Mouse (Mus musculus) lung, embryonic 14.5 days (tissue): ENCODE results near the gene Myh11. TPM values are rescaled to one million over a fixed set of nuclear protein-coding genes. Genes with fewer than 3 reads are reported as not detected.

Experiments
- ATAC-seq: fragments of 200-750 bp; cut with Nextera tagmentation; 2 replicates; pipeline ENCODE4 v1.8.0; 2017; ENCODE audit warnings: mild to moderate bottlenecking, moderate TSS enrichment, moderate library complexity; ENCODE audit not compliant: insufficient read depth
- DNase-seq: peaks from one replicate; pipeline ENCODE4 v3.0.0-alpha.2; 2015
- H3K27ac ChIP-seq: fragments of 300-500 bp; sonication (generic); 2 replicates; pipeline ENCODE4 v1.5.1; 2014; ENCODE audit warnings: low read depth, mild to moderate bottlenecking, moderate library complexity
- H3K27me3 ChIP-seq: fragments of 300-500 bp; sonication (generic); 2 replicates; pipeline ENCODE4 v1.6.1; 2014; ENCODE audit warnings: low read length, control low read depth; ENCODE audit not compliant: insufficient read depth
- H3K36me3 ChIP-seq: fragments of 300-500 bp; sonication (generic); 2 replicates; pipeline ENCODE4 v1.6.1; 2014; ENCODE audit warnings: control low read depth; ENCODE audit not compliant: insufficient read depth
- H3K4me1 ChIP-seq: fragments of 300-500 bp; sonication (generic); 2 replicates; pipeline ENCODE4 v1.6.1; 2014; ENCODE audit warnings: antibody characterized with exemption, control low read depth; ENCODE audit not compliant: insufficient read depth
- H3K4me2 ChIP-seq: fragments of 300-500 bp; sonication (generic); 2 replicates; pipeline ENCODE4 v1.6.1; 2014; ENCODE audit warnings: mild to moderate bottlenecking
- H3K4me3 ChIP-seq: fragments of 300-500 bp; sonication (generic); 2 replicates; pipeline ENCODE4 v1.5.1; 2014; ENCODE audit warnings: low read depth, low read length
- H3K9ac ChIP-seq: fragments of 300-500 bp; sonication (generic); 2 replicates; pipeline ENCODE4 v1.6.1; 2014
- H3K9me3 ChIP-seq: fragments of 300-500 bp; sonication (generic); 2 replicates; pipeline ENCODE4 v1.6.1; 2016; ENCODE audit warnings: low read depth, low read length, control low read depth
- CTCF ChIP-seq: IDR thresholded peaks from 2 replicates; pipeline ENCODE4 v1.5.1; 2016; ENCODE audit warnings: antibody characterized with exemption, low read depth
- WGBS: fragments of 180-500 bp; shearing (Covaris S2); extraction: QIAGEN DNeasy Blood & Tissue Kit; methylation state at CpG from one replicate; pipeline ENCODE4 v1.1.7; 2014; 5-methylcytosine and 5-hydroxymethylcytosine counted together
- polyA plus RNA-seq: library from polyadenylated mRNA; unstranded; fragments of >200 nt; fragmentation: Nextera tagmentation; extraction: Ambion mirVana; gene quantifications from 2 replicates; pipeline ENCODE4 v1.2.1, GENCODE M21; 2014

Gene Myh11
- polyA plus RNA-seq, 1 experiment from 2014 or later = 69.8 TPM

DNA sequence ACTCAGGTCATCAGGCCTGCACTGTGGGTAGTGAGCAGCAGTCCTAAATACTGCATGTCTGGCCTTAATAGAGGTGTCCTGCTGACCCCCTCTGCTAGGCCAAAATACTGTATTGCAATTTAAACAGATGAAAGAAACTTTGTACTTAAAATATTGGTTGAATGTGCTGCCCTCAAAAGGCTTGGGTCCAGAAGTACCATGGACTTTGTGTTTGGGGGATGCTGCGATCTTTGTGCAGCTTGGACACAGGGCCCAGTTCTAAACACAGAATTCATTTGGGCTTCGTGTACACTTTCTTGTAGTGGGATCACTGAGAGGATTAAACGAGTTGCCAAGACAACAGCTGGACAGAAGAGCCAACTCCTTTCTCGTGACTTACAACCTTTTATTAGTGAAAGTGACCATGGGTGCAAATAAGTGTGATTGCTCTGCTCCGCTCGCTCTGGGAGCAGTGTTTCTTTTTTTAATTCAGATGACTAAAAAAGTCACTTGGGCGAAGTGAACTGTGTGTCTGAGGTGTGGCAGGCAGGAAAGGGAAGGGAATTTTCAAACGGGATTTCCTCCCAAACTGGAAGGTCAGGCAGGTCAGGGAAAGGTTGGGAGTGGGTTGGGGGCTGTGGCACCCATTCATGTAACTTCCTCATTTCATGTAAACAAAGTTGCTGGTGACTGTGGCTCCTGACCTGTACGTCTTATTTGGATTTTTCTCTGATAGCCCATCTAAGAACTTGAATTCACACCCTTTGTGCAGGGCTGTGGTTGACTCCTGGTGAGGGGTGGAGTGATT lies 96.8 kb downstream of the Myh11 start:
- DNase-seq (peak; percentile 16), ATAC-seq (no peak)
- no peak overlapping the region for H3K27ac ChIP-seq
- 61% methylated on average over 9 of the region's 9 CpGs for WGBS
- H3K4me3 ChIP-seq = no peak overlapping the region
- H3K9me3 ChIP-seq = no peaks in the 10 kb centered on the region
- no peak overlapping the region for H3K4me2 ChIP-seq
- no peak overlapping the region for H3K9ac ChIP-seq
- H3K36me3 ChIP-seq = peaks cover 43% of the 10 kb centered on the region
- no peaks in the 10 kb centered on the region for H3K27me3 ChIP-seq
- no peaks in the 10 kb centered on the region for H3K4me1 ChIP-seq
- no peak for TF ChIP-seq CTCF

DNA sequence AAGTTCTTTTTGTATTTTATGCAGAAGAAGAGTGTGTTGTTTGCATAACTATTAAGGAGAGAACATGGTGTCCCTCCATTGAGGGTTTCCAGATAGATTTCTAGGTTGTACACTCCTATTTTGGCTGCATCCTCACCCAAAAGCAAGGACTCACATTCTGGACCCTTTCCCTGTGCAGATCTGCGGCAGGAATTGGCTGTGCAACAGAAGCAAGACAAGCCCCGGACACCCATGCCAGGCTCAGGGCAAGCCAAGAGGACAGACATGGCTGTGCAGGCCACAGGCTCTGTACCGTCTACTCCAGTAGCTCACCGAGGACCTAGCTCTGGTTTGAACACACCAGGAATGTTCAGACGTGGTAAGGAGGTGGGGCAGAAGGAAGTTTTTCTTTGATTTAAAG lies 105.7 kb downstream of the Myh11 start:
- no peak for DNase-seq
- Histone ChIP-seq H3K4me3 (no peak overlapping the region), H3K27ac (no peak overlapping the region), H3K4me2 (no peak overlapping the region), H3K9me3 (no peaks in the 10 kb centered on the region), H3K27me3 (no peaks in the 10 kb centered on the region), H3K4me1 (no peaks in the 10 kb centered on the region), H3K36me3 (peaks cover 99% of the 10 kb centered on the region), H3K9ac (no peak overlapping the region)
- WGBS = 93% methylated on average over 5 of the region's 5 CpGs
- no peak for ATAC-seq
- TF ChIP-seq CTCF = no peak

DNA sequence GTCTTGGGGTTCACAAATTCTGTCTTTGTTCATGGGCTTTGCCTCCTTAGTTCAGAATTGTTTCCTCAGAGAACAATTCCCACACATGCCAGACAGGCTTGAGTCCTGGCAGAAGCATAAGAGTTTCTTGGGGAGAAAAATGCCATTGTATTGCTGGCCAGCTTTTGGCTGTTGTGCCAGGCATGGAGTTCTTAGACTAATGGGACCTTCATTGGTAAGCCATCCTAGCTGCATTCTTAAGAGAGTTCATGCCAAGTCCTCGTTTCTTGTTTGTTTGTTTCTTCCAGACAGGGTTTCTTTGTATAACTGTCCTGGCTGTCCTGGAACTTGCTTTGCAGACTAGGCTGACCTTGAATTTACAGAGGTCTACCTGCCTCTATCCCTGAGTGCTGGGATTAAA lies 107.3 kb downstream of the Myh11 start:
- Histone ChIP-seq H3K4me3 (no peak overlapping the region), H3K27me3 (no peaks in the 10 kb centered on the region), H3K9ac (no peak overlapping the region), H3K27ac (no peak overlapping the region), H3K9me3 (no peaks in the 10 kb centered on the region), H3K4me2 (no peak overlapping the region), H3K36me3 (peaks cover 99% of the 10 kb centered on the region), H3K4me1 (no peaks in the 10 kb centered on the region)
- 51% methylated on average over 1 of the region's 1 CpGs for WGBS
- ATAC-seq = no peak
- no peak for DNase-seq
- TF ChIP-seq CTCF = no peak

DNA sequence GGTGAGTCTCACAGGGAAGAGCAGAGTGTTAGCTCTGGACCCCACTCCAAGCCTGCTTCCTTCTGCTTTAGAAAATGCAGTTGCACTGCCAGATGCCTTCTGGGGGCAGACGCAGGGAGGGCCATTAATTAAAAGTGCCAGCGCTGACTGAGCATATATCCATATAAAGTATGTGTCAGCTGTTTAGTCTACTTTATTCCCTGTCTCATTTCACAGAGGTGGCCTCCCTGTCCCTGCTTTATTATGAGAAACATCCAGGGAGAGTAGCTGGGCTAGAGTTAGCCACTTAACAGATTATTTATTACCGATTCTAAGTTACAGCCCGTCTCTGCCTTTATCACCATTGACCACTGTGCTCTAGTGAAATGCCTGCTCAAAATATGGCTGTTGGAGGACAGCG lies 108.8 kb downstream of the Myh11 start:
- Histone ChIP-seq H3K27ac (no peak overlapping the region), H3K9me3 (no peaks in the 10 kb centered on the region), H3K4me1 (no peaks in the 10 kb centered on the region), H3K4me2 (no peak overlapping the region), H3K36me3 (peaks cover 100% of the 10 kb centered on the region), H3K27me3 (no peaks in the 10 kb centered on the region), H3K4me3 (no peak overlapping the region), H3K9ac (no peak overlapping the region)
- 83% methylated on average over 5 of the region's 5 CpGs for WGBS
- no peak for TF ChIP-seq CTCF
- ATAC-seq = no peak
- no peak for DNase-seq

DNA sequence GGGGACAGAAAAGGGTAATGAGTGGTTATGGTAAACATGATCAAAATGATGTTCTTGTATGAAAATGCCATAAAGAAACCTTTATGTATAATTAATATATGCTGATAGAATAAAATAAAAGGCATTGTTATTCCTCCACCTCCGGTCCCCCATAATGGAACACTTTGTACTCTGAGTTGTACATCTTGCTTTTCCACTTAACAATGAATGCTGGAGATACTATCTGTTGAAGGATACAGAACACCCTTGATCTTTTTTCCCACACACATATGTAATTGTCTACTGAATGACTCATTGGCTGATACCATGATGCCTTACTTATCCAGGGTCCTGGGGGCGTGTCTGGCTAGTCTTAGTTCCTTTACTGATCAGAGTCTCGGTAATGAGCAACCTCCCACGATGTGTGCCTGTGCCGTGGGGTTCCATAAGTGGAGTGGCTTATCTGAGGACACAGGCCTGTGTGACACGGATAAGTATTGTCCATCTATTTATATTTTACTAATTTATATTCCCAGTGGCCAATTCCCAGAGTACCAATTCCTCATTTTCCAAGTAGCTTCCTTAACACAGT lies 110.9 kb downstream of the Myh11 start:
- DNase-seq (no peak), ATAC-seq (no peak)
- peaks cover 100% of the 10 kb centered on the region for H3K36me3 ChIP-seq
- WGBS = 82% methylated on average over 6 of the region's 6 CpGs
- no peak for TF ChIP-seq CTCF
- no peaks in the 10 kb centered on the region for H3K4me1 ChIP-seq
- no peaks in the 10 kb centered on the region for H3K9me3 ChIP-seq
- H3K27ac ChIP-seq = no peak overlapping the region
- H3K9ac ChIP-seq = no peak overlapping the region
- H3K4me3 ChIP-seq = no peak overlapping the region
- H3K4me2 ChIP-seq = no peak overlapping the region
- H3K27me3 ChIP-seq = no peaks in the 10 kb centered on the region

DNA sequence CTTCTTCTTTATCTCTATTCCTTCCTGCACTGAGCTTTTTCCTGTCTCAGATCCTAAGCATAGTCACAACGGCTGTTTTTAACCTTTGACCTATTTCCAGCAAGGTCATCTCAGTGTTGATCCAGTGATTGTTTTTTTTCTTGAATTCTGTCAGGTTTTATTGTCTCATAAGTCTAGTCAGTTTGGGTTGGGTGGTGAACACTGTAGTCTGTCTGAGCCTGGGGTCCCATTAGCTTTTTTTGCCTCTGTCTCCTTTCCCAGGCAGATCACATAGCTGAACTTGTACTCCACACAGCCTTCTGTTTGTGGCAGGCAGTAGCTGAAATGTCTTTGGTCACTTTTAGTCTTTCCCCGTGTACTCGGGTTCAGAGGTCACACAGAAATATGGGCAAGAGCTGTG lies 113.1 kb downstream of the Myh11 start:
- 45% methylated on average over 3 of the region's 3 CpGs for WGBS

DNA sequence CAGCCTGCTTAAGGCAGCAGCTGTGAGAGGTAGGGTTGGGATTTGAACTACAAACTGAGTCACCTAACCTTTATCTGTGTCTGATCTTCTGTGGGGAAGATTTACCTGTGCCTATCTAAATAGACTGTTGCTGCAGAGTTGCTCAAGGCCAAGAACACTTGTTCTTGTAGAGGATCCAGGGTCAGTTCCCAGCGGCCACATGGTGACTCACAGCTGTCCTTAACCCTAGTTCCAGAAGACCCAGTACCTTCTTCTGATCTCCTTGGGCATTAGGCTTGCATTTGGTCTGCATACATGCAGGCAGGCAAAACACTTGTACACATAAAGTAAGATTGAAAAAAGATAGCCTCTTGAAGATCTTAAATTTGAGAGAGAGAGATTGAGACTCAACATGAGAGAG lies 121.5 kb downstream of the Myh11 start:
- no peak for TF ChIP-seq CTCF
- no peaks in the 10 kb centered on the region for H3K9me3 ChIP-seq
- WGBS = 100% methylated on average over 1 of the region's 1 CpGs
- H3K4me1 ChIP-seq = peaks cover 9% of the 10 kb centered on the region; the same call in 1 of the 2 replicates
- H3K36me3 ChIP-seq = peaks cover 75% of the 10 kb centered on the region
- no peak overlapping the region for H3K27ac ChIP-seq
- no peak overlapping the region for H3K9ac ChIP-seq
- no peak overlapping the region for H3K4me2 ChIP-seq
- ATAC-seq (no peak), DNase-seq (no peak)
- H3K4me3 ChIP-seq = no peak overlapping the region
- H3K27me3 ChIP-seq = no peaks in the 10 kb centered on the region

More for the DNA sequence above, 113.1 kb downstream of the Myh11 start:
- TF ChIP-seq CTCF = no peak
- H3K27ac ChIP-seq = no peak overlapping the region
- no peak overlapping the region for H3K4me2 ChIP-seq
- H3K27me3 ChIP-seq = no peaks in the 10 kb centered on the region
- no peak overlapping the region for H3K4me3 ChIP-seq
- peaks cover 100% of the 10 kb centered on the region for H3K36me3 ChIP-seq
- H3K4me1 ChIP-seq = no peaks in the 10 kb centered on the region
- no peak overlapping the region for H3K9ac ChIP-seq
- no peak for ATAC-seq
- H3K9me3 ChIP-seq = no peaks in the 10 kb centered on the region
- DNase-seq = no peak
